Mouse (Mus musculus) forebrain, embryonic 11.5 days (tissue): ENCODE measurements around the gene Swap70. TPM values are rescaled to one million over a fixed set of nuclear protein-coding genes. Genes with fewer than 3 reads are reported as not detected.

Experiments
- ATAC-seq: fragments of 200-750 bp; cut with Nextera tagmentation; replicated peaks from 2 replicates; pipeline ENCODE4 v1.8.0; 2017; ENCODE audit warnings: moderate TSS enrichment; ENCODE audit not compliant: low FRiP score
- DNase-seq: peaks from one replicate; pipeline ENCODE4 v3.0.0-alpha.2; 2017; ENCODE audit warnings: low spot score
- H3K27ac ChIP-seq: fragments of 300-500 bp; sonication (generic); 2 replicates; pipeline ENCODE4 v1.5.1; 2014; ENCODE audit warnings: low read depth, low read length
- H3K27me3 ChIP-seq: fragments of 300-500 bp; sonication (generic); 2 replicates; pipeline ENCODE4 v1.6.1; 2014; ENCODE audit warnings: mild to moderate bottlenecking, low read length, mixed read lengths; ENCODE audit not compliant: control insufficient read depth, insufficient read depth
- H3K36me3 ChIP-seq: fragments of 300-500 bp; sonication (generic); 2 replicates; pipeline ENCODE4 v1.6.1; 2014; ENCODE audit warnings: mild to moderate bottlenecking, low read length, moderate library complexity, mixed read lengths; ENCODE audit not compliant: control insufficient read depth, insufficient read depth
- H3K4me1 ChIP-seq: fragments of 300-500 bp; sonication (generic); replicated peaks from 2 replicates; pipeline ENCODE4 v1.6.1; 2014; ENCODE audit warnings: low read length, mixed read lengths; ENCODE audit not compliant: control insufficient read depth, insufficient read depth
- H3K4me2 ChIP-seq: fragments of 300-500 bp; sonication (generic); 2 replicates; pipeline ENCODE4 v1.6.1; 2014; ENCODE audit warnings: low read depth, mild to moderate bottlenecking, low read length, moderate library complexity, mixed read lengths; ENCODE audit not compliant: severe bottlenecking
- H3K4me3 ChIP-seq: fragments of 300-500 bp; sonication (generic); 2 replicates; pipeline ENCODE4 v1.5.1; 2014; ENCODE audit warnings: low read depth, low read length
- H3K9ac ChIP-seq: fragments of 300-500 bp; sonication (generic); 2 replicates; pipeline ENCODE4 v1.6.1; 2014; ENCODE audit warnings: low read length
- H3K9me3 ChIP-seq: fragments of 300-500 bp; sonication (generic); 2 replicates; pipeline ENCODE4 v1.6.1; 2016; ENCODE audit warnings: low read length, mixed read lengths; ENCODE audit not compliant: control insufficient read depth
- WGBS: fragments of 180-500 bp; shearing (Covaris S2); extraction: QIAGEN DNeasy Blood & Tissue Kit; methylation state at CpG from one replicate; pipeline ENCODE4 v1.1.7; 2014; 5-methylcytosine and 5-hydroxymethylcytosine counted together
- polyA plus RNA-seq: library from polyadenylated mRNA; unstranded; fragments of >200 nt; fragmentation: Nextera tagmentation; extraction: Ambion mirVana; gene quantifications from 2 replicates; pipeline ENCODE4 v1.2.1, GENCODE M21; 2014

Gene Swap70
- polyA plus RNA-seq, result 22.7 and 26.5 TPM in 2 replicates

DNA sequence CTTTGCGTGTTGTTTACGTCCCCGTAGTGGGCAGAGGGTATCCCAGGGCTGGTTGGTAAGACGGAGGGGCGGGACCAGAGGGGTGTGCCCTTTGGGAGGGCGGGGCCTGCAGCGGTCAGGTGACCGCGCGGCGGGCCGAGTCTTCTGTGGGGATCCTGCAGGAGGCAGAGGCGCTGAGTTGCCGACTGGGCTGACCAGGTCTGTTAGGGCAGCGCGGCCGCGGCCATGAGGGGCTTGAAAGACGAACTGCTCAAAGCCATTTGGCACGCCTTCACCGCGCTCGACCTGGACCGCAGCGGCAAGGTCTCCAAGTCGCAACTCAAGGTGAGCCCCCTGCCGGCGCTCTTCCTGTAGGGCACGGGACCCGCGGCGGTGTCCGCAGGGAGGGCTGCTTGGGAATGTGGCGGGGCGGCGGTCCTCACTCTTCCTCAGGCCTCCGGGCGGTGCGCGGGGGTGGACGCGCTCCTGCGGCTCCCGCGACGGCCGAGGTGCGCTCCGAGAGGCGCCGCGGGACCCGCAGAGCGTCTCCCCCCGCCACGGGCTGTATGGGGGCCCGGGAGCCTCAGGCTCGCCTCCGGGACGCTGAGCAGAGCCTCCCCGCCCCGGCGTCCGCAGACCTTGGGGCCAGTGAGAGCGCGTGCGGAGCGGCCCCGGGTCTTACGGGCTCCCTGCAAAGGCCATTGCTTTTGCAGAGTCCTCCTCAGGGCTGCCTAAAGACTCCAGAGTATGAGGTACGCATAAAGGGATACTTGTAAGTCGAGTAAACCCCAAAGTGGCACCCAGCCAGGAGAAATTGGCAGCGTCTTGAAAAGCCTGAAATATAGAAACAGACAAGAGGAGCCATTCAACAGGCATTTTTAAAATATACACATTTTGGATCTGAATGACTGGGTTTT lies at the start of gene Swap70:
Swap70 (plus strand) TSS at position 126 of the 896 bp plus-strand sequence.
- H3K27me3 ChIP-seq, result no peaks in the 10 kb centered on the region
- peak within 1 kb of the TSS; percentile 83 for H3K4me3 ChIP-seq
- no peaks in the 10 kb centered on the region; the same call in 1 of the 2 replicates for H3K36me3 ChIP-seq
- no peaks in the 10 kb centered on the region for H3K9me3 ChIP-seq
- H3K4me1 ChIP-seq, result no peaks in the 10 kb centered on the region
- H3K27ac ChIP-seq, result peak within 1 kb of the TSS; percentile 79
- peak; percentile 99 for ATAC-seq
- H3K9ac ChIP-seq, result peak within 1 kb of the TSS; percentile 93
- H3K4me2 ChIP-seq, result peak within 1 kb of the TSS; percentile 66
- DNase-seq, result peak; percentile 96
- under 1% methylated on average over 72 of the region's 73 CpGs for WGBS

DNA sequence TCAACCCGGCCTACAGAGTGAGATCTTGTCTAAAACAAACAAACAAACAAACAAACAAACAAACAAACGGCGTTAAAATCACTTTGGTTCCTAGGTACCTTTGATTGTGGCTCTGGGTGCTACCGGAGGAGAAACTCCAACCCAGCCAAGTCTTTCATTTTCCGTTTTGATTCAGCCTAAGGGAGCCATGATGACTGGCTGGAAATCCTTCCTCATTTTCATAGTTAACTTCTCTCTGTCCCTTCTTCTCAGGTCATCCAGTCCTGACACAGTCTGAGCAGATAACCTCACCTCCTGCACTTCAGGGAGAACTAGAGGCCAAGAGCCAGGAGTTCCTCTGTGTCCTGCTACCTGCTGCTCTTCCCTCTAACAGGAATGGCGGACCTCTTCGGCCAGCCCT lies 42.3 kb upstream of the Swap70 start:
- WGBS, result 90% methylated on average over 7 of the region's 7 CpGs
- no peaks in the 10 kb centered on the region for H3K9me3 ChIP-seq
- ATAC-seq, result no peak
- H3K4me1 ChIP-seq, result no peaks in the 10 kb centered on the region
- no peaks in the 10 kb centered on the region for H3K36me3 ChIP-seq
- no peak for DNase-seq
- no peak overlapping the region for H3K27ac ChIP-seq
- no peaks in the 10 kb centered on the region for H3K27me3 ChIP-seq
- H3K9ac ChIP-seq, result no peak overlapping the region
- H3K4me2 ChIP-seq, result no peak overlapping the region
- no peak overlapping the region for H3K4me3 ChIP-seq

DNA sequence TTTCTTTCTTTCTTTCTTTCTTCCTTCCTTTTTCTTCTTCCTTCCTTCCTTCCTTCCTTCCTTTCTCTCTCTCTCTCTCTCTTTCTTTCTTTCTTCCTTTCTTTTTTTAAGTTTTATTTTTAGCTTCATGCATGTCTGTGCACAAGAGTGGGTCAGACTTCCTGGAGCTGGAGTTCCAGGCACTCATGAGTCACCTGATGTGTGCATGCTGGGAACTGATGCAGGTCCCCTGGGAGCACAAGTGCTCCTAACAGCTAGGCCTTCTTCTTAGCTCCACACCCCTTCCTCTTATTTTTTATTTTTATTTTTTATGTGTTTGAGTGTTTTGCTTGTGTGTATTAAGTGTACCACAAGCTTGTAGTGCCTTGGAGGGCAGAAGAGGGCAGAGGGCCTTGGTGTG lies 40.9 kb upstream of the Swap70 start:
- no peaks in the 10 kb centered on the region for H3K4me1 ChIP-seq
- H3K27me3 ChIP-seq, result no peaks in the 10 kb centered on the region
- no peaks in the 10 kb centered on the region for H3K36me3 ChIP-seq
- H3K9ac ChIP-seq, result no peak overlapping the region
- no peak overlapping the region for H3K4me3 ChIP-seq
- no peak overlapping the region for H3K27ac ChIP-seq
- H3K9me3 ChIP-seq, result no peaks in the 10 kb centered on the region
- DNase-seq (no peak), ATAC-seq (no peak)
- H3K4me2 ChIP-seq, result no peak overlapping the region

DNA sequence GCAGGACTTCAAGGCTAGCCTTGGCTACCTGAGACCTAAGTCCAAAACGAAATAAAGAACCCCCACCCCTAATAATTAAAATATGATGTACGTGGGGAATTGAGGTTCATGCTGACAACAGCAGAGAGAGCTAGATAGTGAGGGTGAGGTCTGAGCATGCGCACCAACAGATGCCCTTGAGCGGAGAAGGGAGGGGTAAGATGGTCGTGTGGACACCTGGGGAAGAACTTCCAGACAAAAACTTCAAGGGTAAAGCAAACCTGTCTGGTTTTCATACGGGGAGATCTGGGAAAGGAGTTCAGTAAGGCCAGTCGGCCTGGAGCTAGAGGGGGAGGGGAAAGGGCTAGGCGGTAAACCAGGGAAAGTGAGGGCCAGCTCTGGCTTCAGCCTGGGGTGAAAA lies 40.1 kb upstream of the Swap70 start:
- no peak overlapping the region for H3K9ac ChIP-seq
- 63% methylated on average over 8 of the region's 8 CpGs for WGBS
- no peak overlapping the region for H3K4me3 ChIP-seq
- H3K9me3 ChIP-seq, result no peaks in the 10 kb centered on the region
- no peaks in the 10 kb centered on the region for H3K27me3 ChIP-seq
- no peaks in the 10 kb centered on the region for H3K4me1 ChIP-seq
- H3K27ac ChIP-seq, result no peak overlapping the region
- no peaks in the 10 kb centered on the region for H3K36me3 ChIP-seq
- H3K4me2 ChIP-seq, result no peak overlapping the region
- ATAC-seq (no peak), DNase-seq (no peak)

DNA sequence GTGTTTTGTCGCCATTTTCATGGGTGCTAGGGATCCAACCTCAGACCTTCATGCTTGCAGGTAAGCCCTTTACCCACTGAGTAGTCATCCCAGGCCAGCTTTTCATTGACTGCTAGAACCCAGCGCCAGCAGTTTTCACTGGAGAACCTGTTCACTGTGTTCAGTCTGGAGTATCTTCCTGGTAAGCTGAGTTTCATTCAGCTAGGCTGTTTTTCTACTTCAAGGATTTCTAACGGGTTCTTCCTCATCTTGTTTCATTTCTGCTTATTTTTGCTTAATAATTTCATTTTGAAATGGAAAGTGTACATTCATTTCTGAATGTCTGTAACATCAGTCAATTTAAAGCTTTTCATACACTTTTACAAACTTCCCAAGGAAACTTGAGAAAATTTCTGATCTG lies 36.9 kb upstream of the Swap70 start:
- H3K36me3 ChIP-seq, result no peaks in the 10 kb centered on the region
- 87% methylated on average over 3 of the region's 3 CpGs for WGBS
- no peak overlapping the region for H3K4me2 ChIP-seq
- no peaks in the 10 kb centered on the region for H3K4me1 ChIP-seq
- no peaks in the 10 kb centered on the region for H3K9me3 ChIP-seq
- H3K27me3 ChIP-seq, result no peaks in the 10 kb centered on the region
- no peak overlapping the region for H3K9ac ChIP-seq
- no peak overlapping the region for H3K27ac ChIP-seq
- no peak overlapping the region for H3K4me3 ChIP-seq
- DNase-seq (no peak), ATAC-seq (no peak)

DNA sequence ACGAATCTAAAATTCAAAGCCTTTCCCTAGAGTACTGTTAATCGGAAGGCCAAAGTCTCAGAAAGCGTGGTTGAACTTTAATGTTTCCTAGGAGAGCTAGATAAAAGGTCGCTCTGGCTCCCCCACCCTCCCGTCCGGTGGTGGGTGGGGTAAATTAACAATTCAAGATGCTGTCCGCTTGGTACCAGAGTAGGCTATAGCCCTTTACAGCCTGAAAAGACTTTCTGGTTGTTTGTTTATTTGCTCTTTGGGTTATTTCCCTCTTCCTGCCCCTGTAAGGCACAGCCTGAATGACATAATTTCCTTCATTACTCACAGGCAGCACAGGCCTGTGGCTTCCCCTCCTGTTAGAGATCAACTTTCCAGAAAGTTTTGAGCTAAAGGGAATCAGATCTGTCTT lies 31.6 kb upstream of the Swap70 start:
- no peak overlapping the region for H3K27ac ChIP-seq
- WGBS, result 73% methylated on average over 7 of the region's 7 CpGs

DNA sequence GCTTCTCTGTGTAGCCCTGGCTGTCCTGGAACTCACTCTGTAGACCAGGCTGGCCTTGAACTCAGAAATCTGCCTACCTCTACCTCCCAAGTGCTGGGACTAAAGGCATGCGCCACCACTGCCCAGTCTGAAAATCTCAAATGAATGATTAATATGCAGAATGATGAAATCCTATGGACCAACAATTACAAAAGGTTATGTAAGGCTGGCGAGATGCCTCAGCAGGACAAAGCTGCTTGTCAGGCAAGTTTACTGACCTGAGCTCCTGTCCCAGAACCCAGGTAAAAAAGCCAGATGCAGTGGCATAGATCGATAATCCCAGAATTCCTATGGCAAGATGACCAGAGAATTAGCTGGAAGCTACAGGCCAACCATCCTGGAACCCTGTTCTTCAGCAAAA lies 28.3 kb upstream of the Swap70 start:
- H3K9ac ChIP-seq, result no peak overlapping the region

More for the DNA sequence above, 31.6 kb upstream of the Swap70 start:
- no peaks in the 10 kb centered on the region for H3K9me3 ChIP-seq
- ATAC-seq (no peak), DNase-seq (no peak)
- H3K9ac ChIP-seq, result no peak overlapping the region
- H3K27me3 ChIP-seq, result no peaks in the 10 kb centered on the region
- H3K4me3 ChIP-seq, result no peak overlapping the region
- H3K4me1 ChIP-seq, result no peaks in the 10 kb centered on the region
- H3K36me3 ChIP-seq, result no peaks in the 10 kb centered on the region
- no peak overlapping the region for H3K4me2 ChIP-seq

DNA sequence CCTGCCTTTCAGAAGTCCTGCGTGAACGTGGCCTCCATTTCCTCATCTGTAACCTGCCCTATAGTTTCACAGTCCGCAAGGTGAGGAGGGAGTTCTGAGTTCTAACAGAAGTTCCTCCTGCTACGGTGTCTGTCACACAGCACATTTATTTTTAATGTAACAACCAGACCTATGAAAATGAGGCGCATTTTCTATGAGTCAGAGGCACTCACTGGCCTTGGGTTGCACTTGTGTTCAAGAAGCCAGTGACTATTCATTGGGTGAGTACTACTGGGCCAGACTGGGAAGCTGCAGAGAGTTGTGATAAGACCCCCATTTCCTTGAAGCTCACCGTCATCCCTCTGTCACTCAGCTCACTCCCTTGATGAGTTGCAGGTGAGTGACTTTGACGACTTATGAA lies 24.3 kb upstream of the Swap70 start:
- Histone ChIP-seq H3K36me3 (no peaks in the 10 kb centered on the region), H3K27me3 (no peaks in the 10 kb centered on the region), H3K9me3 (no peaks in the 10 kb centered on the region), H3K9ac (no peak overlapping the region), H3K4me3 (no peak overlapping the region), H3K4me2 (no peak overlapping the region), H3K27ac (no peak overlapping the region), H3K4me1 (no peaks in the 10 kb centered on the region)
- 91% methylated on average over 7 of the region's 7 CpGs for WGBS
- DNase-seq, result no peak
- ATAC-seq, result no peak

More for the DNA sequence above, 28.3 kb upstream of the Swap70 start:
- no peak for ATAC-seq
- no peaks in the 10 kb centered on the region for H3K4me1 ChIP-seq
- no peak overlapping the region for H3K27ac ChIP-seq
- no peaks in the 10 kb centered on the region for H3K27me3 ChIP-seq
- no peak overlapping the region for H3K4me3 ChIP-seq
- no peak for DNase-seq
- H3K36me3 ChIP-seq, result no peaks in the 10 kb centered on the region
- WGBS, result 94% methylated on average over 3 of the region's 3 CpGs
- H3K4me2 ChIP-seq, result no peak overlapping the region
- H3K9me3 ChIP-seq, result no peaks in the 10 kb centered on the region

DNA sequence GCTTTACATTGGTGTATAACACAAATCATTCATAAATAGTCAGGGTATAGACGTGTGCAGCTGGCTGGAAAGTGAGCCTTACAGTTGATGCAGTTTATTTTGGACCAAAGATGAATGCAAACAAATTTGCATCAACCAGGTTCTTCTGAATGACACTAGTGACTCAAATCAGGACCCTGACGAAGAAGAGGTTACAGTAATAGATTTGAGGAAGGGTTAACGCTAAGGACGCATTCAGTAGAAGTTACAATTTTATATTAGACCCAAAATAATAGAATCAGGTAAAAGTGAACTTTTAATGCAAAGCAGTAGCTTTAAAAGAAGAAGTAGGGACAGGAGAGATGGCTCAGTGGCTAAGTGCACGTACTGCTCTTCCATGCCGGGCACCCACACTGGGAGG lies 19.6 kb upstream of the Swap70 start:
- Histone ChIP-seq H3K27me3 (no peaks in the 10 kb centered on the region), H3K9me3 (no peaks in the 10 kb centered on the region; the same call in 1 of the 2 replicates), H3K36me3 (no peaks in the 10 kb centered on the region), H3K4me2 (no peak overlapping the region), H3K4me3 (no peak overlapping the region), H3K4me1 (no peaks in the 10 kb centered on the region), H3K27ac (no peak overlapping the region), H3K9ac (no peak overlapping the region)
- 93% methylated on average over 6 of the region's 6 CpGs for WGBS
- DNase-seq (no peak), ATAC-seq (no peak)
